Mouse (Mus musculus): ENCODE measurements at regions not wholly inside any gene's neighbourhood (a gene's known extent, or its start where the extent isn't known, plus 50 kb on each side); places are given as distances from the start of the nearest gene placed in this dataset.

DNA sequence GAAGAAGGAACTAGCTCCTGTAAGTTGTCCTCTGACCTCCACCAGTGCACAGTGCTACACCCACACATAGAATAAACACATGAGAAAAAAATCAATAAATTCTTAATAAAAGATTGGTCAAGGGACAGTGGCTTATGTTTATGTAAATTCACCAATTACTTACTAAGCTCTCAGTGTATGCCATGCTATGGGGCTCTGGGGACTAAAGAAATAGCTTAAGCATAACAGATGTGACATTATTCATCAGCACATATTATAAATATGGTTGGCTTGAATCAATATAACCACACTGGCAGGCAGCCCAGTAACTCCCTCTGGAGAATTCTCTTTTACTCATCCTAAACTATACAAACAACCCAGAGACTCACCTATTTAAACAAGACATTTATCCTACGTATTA, 95.2 kb downstream of the Zfp330 start:
- no peak for TF ChIP-seq CTCF (IDR thresholded peaks at IDR 0.05; ENCODE audit: low read depth, low read length)
- no peak for TF ChIP-seq GATA1 (IDR thresholded peaks at IDR 0.05; ENCODE audit: borderline replicate concordance, low read length)

All from G1E (cell line).